Mouse (Mus musculus): ENCODE results near the gene Wfdc21. TPM values are rescaled to one million over a fixed set of nuclear protein-coding genes. Genes with fewer than 3 reads are reported as not detected.

Gene Wfdc21
- polyA plus RNA-seq, 1 experiment from 2014 or later: 1.4 TPM

DNA sequence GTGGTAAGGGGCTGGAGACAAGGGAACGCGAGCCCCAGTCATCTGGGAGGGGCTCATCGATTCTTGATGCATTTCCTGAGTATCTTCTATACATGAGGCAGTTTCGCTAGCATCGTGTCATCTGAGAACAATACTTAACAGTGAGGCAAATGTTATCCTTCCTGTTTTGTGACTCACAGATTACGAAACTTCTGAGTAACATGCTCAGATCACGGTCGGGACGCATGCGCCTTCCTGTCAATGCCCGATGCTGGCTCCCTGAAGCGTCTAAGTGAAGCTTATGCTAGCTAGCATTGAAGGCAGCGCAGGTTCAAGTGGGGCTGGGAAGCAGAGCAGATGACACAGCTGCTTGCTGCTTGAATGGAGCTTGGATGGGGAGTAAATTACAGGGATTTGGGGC, 42.5 kb downstream of the Wfdc21 start:
- peaks cover 3% of the 10 kb centered on the region for H3K27me3 ChIP-seq (ENCODE audit: control insufficient read depth, insufficient read depth, low read length)
- WGBS: 47% methylated on average over 13 of the region's 13 CpGs
- no peaks in the 10 kb centered on the region for H3K9me3 ChIP-seq (replicated peaks; ENCODE audit: control insufficient read depth, low read length)
- ATAC-seq (replicated peaks; ENCODE audit: extremely low read depth, insufficient read depth, low FRiP score): no peak
- H3K4me2 ChIP-seq (ENCODE audit: low read depth, low read length): peak overlapping the region; percentile 36
- no peak overlapping the region for H3K9ac ChIP-seq (ENCODE audit: low read length)
- no peaks in the 10 kb centered on the region for H3K36me3 ChIP-seq (ENCODE audit: control insufficient read depth, insufficient read depth)
- no peak overlapping the region; the same call in 1 of the 2 replicates for H3K4me3 ChIP-seq (ENCODE audit: low read length)
- no peak overlapping the region for H3K27ac ChIP-seq (ENCODE audit: low read length)
- H3K4me1 ChIP-seq (ENCODE audit: control insufficient read depth, insufficient read depth, low read length): peaks cover 4% of the 10 kb centered on the region

DNA sequence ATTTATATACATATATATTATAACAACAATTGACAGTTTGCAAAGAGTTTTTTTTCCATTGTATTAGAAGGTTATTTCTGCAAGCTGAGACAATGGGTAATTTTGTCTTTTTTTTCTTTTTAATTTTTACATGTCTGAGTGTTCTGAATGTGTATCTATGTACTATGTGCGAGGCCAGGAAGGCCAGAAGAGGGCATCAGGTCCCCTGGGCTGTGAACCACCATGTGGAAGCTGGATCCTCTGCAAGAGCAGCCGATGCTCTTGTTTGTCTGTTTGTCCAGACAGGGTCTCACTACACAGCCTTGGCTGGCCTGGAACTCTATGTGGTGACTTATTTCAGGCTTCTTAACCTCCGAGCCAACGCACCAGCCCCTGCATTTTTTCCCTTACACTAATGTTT, 44.4 kb downstream of the Wfdc21 start:
- Histone ChIP-seq H3K27me3 (ENCODE audit: control insufficient read depth, insufficient read depth, low read length) (peaks cover 3% of the 10 kb centered on the region), H3K36me3 (ENCODE audit: control insufficient read depth, insufficient read depth) (no peaks in the 10 kb centered on the region), H3K27ac (ENCODE audit: low read length) (no peak overlapping the region), H3K9ac (ENCODE audit: low read length) (no peak overlapping the region), H3K4me3 (ENCODE audit: low read length) (no peak overlapping the region), H3K4me1 (ENCODE audit: control insufficient read depth, insufficient read depth, low read length) (peaks cover 4% of the 10 kb centered on the region), H3K4me2 (ENCODE audit: low read depth, low read length) (no peak overlapping the region), H3K9me3 (replicated peaks; ENCODE audit: control insufficient read depth, low read length) (no peaks in the 10 kb centered on the region)
- no peak for ATAC-seq (replicated peaks; ENCODE audit: extremely low read depth, insufficient read depth, low FRiP score)
- WGBS: 49% methylated on average over 4 of the region's 4 CpGs

DNA sequence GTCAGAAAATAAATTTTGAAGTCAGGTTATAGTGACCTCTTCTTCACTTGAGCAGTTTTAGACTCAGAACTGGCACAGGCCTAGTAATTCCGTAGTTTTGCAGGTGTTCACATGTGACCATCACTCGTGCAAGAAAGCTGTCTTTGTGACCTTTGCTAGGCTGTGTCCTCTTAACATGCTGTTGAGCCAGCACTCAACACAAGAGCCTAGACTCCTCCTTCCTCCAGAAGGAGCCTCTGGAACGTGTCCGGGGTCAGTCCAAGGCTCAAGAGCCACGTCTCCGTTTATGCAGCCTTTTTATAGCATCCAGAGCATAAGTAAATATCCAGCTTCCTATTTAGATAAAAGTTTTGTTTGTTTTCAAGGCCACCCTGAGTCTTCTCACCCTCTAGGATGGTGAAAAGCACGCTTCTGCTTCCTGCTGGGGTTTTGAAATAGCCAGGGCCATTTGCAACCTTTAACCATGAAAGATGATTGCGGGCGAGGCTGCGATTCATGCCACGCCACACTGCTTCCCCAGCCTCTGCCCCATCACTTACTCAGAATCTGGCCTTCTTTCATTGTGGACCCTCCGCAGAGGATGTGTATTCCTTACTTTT, 45.7 kb downstream of the Wfdc21 start:
- no peaks in the 10 kb centered on the region for H3K4me1 ChIP-seq (ENCODE audit: control insufficient read depth, insufficient read depth, low read length)
- H3K4me3 ChIP-seq (ENCODE audit: low read length): no peak overlapping the region
- no peak overlapping the region for H3K4me2 ChIP-seq (ENCODE audit: low read depth, low read length)
- H3K9ac ChIP-seq (ENCODE audit: low read length): no peak overlapping the region
- H3K27me3 ChIP-seq (ENCODE audit: control insufficient read depth, insufficient read depth, low read length): peaks cover 3% of the 10 kb centered on the region
- ATAC-seq (replicated peaks; ENCODE audit: extremely low read depth, insufficient read depth, low FRiP score): no peak
- no peak overlapping the region for H3K27ac ChIP-seq (ENCODE audit: low read length)
- H3K36me3 ChIP-seq (ENCODE audit: control insufficient read depth, insufficient read depth): no peaks in the 10 kb centered on the region
- WGBS: 65% methylated on average over 12 of the region's 12 CpGs
- no peaks in the 10 kb centered on the region for H3K9me3 ChIP-seq (replicated peaks; ENCODE audit: control insufficient read depth, low read length)

DNA sequence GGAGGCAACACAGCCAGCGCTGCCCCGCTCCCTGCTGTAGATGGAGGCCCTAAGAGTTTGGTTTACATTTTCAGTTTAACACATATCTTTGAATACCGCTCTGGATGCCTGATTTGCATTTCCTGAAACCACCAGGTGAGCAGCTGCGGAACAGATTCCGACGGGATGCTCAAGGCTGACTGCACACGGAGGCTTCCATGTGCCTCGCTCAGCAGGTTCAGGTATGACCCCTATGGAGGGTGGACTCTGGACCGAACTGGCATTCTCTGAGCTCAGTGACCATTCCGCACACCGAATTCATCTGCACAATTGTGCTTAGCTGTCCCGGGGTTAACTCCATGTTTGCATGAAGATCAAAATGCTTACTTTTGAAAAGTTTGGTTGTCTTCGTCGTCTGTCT, 46.5 kb downstream of the Wfdc21 start:
- Histone ChIP-seq H3K27me3 (ENCODE audit: control insufficient read depth, insufficient read depth, low read length) (peaks cover 3% of the 10 kb centered on the region), H3K27ac (ENCODE audit: low read length) (no peak overlapping the region), H3K36me3 (ENCODE audit: control insufficient read depth, insufficient read depth) (no peaks in the 10 kb centered on the region), H3K9ac (ENCODE audit: low read length) (no peak overlapping the region), H3K4me1 (ENCODE audit: control insufficient read depth, insufficient read depth, low read length) (no peaks in the 10 kb centered on the region), H3K4me2 (ENCODE audit: low read depth, low read length) (no peak overlapping the region), H3K9me3 (replicated peaks; ENCODE audit: control insufficient read depth, low read length) (no peaks in the 10 kb centered on the region), H3K4me3 (ENCODE audit: low read length) (no peak overlapping the region)
- ATAC-seq (replicated peaks; ENCODE audit: extremely low read depth, insufficient read depth, low FRiP score): no peak
- 79% methylated on average over 14 of the region's 14 CpGs for WGBS

DNA sequence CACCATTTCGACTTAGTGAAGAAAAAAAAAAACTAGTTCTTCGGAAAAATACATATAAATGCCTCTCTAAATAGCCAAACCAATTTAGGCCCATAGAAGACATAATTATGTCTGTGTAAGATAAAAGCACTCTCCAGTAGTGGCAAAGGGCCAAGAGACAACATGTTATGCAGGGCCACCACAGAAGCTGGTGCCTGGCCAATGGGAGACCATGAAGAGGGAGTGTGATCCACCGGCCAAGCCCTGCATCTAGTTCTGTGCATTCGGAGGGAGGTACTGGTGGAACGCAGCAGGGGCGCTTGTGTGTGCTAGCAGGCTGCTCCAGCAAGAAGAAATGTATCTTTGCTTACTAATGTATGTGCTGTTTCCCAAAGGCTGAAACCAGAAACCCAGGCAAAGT, 49.4 kb downstream of the Wfdc21 start:
- Histone ChIP-seq H3K9ac (ENCODE audit: low read length) (no peak overlapping the region), H3K9me3 (replicated peaks; ENCODE audit: control insufficient read depth, low read length) (no peaks in the 10 kb centered on the region), H3K36me3 (ENCODE audit: control insufficient read depth, insufficient read depth) (no peaks in the 10 kb centered on the region), H3K4me3 (ENCODE audit: low read length) (no peak overlapping the region), H3K27ac (ENCODE audit: low read length) (no peak overlapping the region), H3K4me2 (ENCODE audit: low read depth, low read length) (no peak overlapping the region), H3K27me3 (ENCODE audit: control insufficient read depth, insufficient read depth, low read length) (0 out of 2 replicates have a peak, but pooled peaks cover 3% of the 10 kb centered on the region), H3K4me1 (ENCODE audit: control insufficient read depth, insufficient read depth, low read length) (no peaks in the 10 kb centered on the region)
- ATAC-seq (replicated peaks; ENCODE audit: extremely low read depth, insufficient read depth, low FRiP score): no peak
- WGBS: 50% methylated on average over 6 of the region's 6 CpGs

DNA sequence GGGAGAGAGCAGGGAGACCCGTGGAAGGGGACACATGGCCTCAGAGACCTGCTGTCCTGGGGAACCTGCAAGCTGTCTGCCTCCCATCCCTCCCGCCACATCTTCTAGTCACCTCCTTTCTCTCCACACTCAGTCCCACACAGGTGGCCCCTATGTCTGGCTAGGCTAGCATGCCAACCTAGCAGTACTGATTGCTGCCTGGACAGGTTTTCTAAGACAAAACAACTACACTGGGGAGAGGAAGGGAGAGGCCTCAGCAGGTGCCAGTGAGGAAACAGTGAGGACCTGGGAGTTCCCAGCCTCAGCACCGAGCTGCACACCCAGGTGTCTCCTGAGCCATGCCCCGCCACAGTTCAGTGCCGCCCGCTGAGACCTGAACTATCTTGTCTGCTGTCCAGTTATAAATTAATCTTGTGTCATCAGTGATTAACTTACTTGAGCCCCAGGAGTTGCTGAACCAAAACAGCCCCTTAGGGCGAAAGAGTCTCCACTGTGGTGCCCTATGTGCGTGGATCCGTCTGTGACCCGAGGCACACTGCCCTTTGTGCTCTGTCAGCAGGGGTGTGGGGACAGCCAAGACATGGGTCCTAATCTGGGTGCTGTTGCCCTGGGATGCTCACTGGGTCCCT, 50.4 kb downstream of the Wfdc21 start:
- H3K4me3 ChIP-seq (ENCODE audit: low read length): no peak overlapping the region
- WGBS: 84% methylated on average over 10 of the region's 10 CpGs

DNA sequence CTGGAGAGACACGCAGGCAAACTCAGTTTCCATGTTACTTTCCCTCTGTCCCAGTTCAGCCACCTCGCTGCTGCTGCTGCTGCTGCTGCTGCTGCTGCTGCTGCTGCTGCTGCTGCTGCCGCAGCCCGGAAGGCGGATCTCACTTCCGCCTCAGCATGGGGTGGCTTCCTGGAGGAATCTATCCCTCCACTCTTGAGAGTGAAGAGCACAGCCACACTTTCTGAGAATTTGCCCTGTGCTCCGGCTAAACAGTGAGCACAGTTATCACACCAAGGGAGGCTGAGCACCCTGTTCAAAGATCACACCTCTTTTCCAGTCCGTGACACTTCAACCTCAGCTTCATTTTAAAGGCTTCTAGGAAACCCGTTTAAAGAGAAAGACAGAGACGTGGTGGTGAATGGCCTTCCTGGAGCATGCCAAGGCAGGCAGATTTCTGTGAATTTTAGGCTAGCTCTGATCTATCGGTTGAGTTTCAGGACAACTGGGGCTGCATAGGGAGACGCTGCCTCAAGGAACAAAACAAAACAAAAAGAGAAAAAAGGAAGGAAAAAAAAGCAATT, 53.2 kb downstream of the Wfdc21 start:
- H3K27me3 ChIP-seq (ENCODE audit: control insufficient read depth, insufficient read depth, low read length): 0 out of 2 replicates have a peak, but pooled peaks cover 3% of the 10 kb centered on the region
- no peak overlapping the region for H3K4me3 ChIP-seq (ENCODE audit: low read length)
- no peak overlapping the region for H3K27ac ChIP-seq (ENCODE audit: low read length)
- no peak for ATAC-seq (replicated peaks; ENCODE audit: extremely low read depth, insufficient read depth, low FRiP score)
- H3K4me2 ChIP-seq (ENCODE audit: low read depth, low read length): no peak overlapping the region
- WGBS: 61% methylated on average over 12 of the region's 12 CpGs
- H3K9ac ChIP-seq (ENCODE audit: low read length): no peak overlapping the region
- no peaks in the 10 kb centered on the region for H3K36me3 ChIP-seq (ENCODE audit: control insufficient read depth, insufficient read depth)
- no peaks in the 10 kb centered on the region for H3K9me3 ChIP-seq (replicated peaks; ENCODE audit: control insufficient read depth, low read length)
- no peaks in the 10 kb centered on the region for H3K4me1 ChIP-seq (ENCODE audit: control insufficient read depth, insufficient read depth, low read length)

More for the DNA sequence above, 50.4 kb downstream of the Wfdc21 start:
- ATAC-seq (replicated peaks; ENCODE audit: extremely low read depth, insufficient read depth, low FRiP score): no peak
- Histone ChIP-seq H3K27ac (ENCODE audit: low read length) (no peak overlapping the region), H3K27me3 (ENCODE audit: control insufficient read depth, insufficient read depth, low read length) (0 out of 2 replicates have a peak, but pooled peaks cover 3% of the 10 kb centered on the region), H3K4me1 (ENCODE audit: control insufficient read depth, insufficient read depth, low read length) (no peaks in the 10 kb centered on the region), H3K4me2 (ENCODE audit: low read depth, low read length) (no peak overlapping the region), H3K9ac (ENCODE audit: low read length) (no peak overlapping the region), H3K36me3 (ENCODE audit: control insufficient read depth, insufficient read depth) (no peaks in the 10 kb centered on the region), H3K9me3 (replicated peaks; ENCODE audit: control insufficient read depth, low read length) (no peaks in the 10 kb centered on the region)

DNA sequence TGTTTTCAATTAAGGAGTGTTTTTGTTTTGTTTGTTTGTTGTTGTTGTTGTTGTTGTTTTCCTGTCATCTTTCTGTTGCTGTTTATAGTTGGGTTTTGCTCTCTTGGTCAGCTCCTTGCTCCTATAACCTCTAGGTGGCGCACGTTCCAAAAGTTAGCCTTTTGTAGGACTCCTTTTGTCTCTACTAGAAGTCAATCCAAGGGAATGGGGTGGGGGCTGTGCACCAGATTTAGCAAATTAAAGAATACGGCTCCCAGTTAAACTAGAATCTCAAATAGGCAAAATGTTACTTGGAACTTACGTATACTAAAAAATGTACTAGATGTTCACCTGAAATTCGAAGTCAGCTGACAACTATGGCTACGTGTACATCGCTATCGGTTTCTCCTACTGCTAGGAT, 55.4 kb downstream of the Wfdc21 start:
- ATAC-seq (replicated peaks; ENCODE audit: extremely low read depth, insufficient read depth, low FRiP score): no peak

More for the DNA sequence above, 55.4 kb downstream of the Wfdc21 start:
- H3K27me3 ChIP-seq (ENCODE audit: control insufficient read depth, insufficient read depth, low read length): 0 out of 2 replicates have a peak, but pooled peaks cover 3% of the 10 kb centered on the region
- H3K9ac ChIP-seq (ENCODE audit: low read length): no peak overlapping the region
- no peaks in the 10 kb centered on the region for H3K4me1 ChIP-seq (ENCODE audit: control insufficient read depth, insufficient read depth, low read length)
- peaks cover 4% of the 10 kb centered on the region; the same call in 1 of the 2 replicates for H3K9me3 ChIP-seq (replicated peaks; ENCODE audit: control insufficient read depth, low read length)
- WGBS: 68% methylated on average over 8 of the region's 8 CpGs
- H3K4me3 ChIP-seq (ENCODE audit: low read length): no peak overlapping the region
- H3K4me2 ChIP-seq (ENCODE audit: low read depth, low read length): no peak overlapping the region
- H3K36me3 ChIP-seq (ENCODE audit: control insufficient read depth, insufficient read depth): no peaks in the 10 kb centered on the region
- no peak overlapping the region for H3K27ac ChIP-seq (ENCODE audit: low read length)

All from heart, embryonic 16.5 days (tissue).